Mouse (Mus musculus): ENCODE measurements around the gene Kbtbd3. TPM values are rescaled to one million over a fixed set of nuclear protein-coding genes. Genes with fewer than 3 reads are reported as not detected.

Gene Kbtbd3
- polyA plus RNA-seq, 1 experiment, result 2.7 TPM

GRCm38 (mm10) chr9:4300466-4300865, 9.2 kb upstream of the Kbtbd3 start:
- H3K27me3 ChIP-seq (ENCODE audit: control insufficient read depth, insufficient read depth, low read length, poor library complexity, severe bottlenecking), result no peaks in the 10 kb centered on the region
- no peak overlapping the region for H3K4me3 ChIP-seq (ENCODE audit: low read depth, low read length)
- H3K36me3 ChIP-seq (ENCODE audit: control insufficient read depth, insufficient read depth, low read length, poor library complexity, severe bottlenecking), result peaks cover 24% of the 10 kb centered on the region
- no peak overlapping the region for H3K9ac ChIP-seq (ENCODE audit: low read depth, poor library complexity, severe bottlenecking)
- TF ChIP-seq EP300 (IDR thresholded peaks at IDR 0.05; ENCODE audit: insufficient read depth, low read depth, low read length) (no peak), POLR2A (IDR thresholded peaks at IDR 0.05; ENCODE audit: insufficient read depth, low read length) (no peak), CTCF (IDR thresholded peaks at IDR 0.05; ENCODE audit: low read depth, low read length) (no peak)
- H3K9me3 ChIP-seq (replicated peaks; ENCODE audit: control insufficient read depth, insufficient read depth, low read length, poor library complexity, severe bottlenecking), result no peaks in the 10 kb centered on the region
- H3K27ac ChIP-seq (ENCODE audit: insufficient read depth, low read length), result no peak overlapping the region
- no peaks in the 10 kb centered on the region for H3K4me1 ChIP-seq (ENCODE audit: control insufficient read depth, insufficient read depth, low read length)

GRCm38 (mm10) chr9:4304867-4305266, 4.8 kb upstream of the Kbtbd3 start:
- no peaks in the 10 kb centered on the region for H3K4me1 ChIP-seq (ENCODE audit: control insufficient read depth, insufficient read depth, low read length)
- peaks cover 21% of the 10 kb centered on the region for H3K36me3 ChIP-seq (ENCODE audit: control insufficient read depth, insufficient read depth, low read length, poor library complexity, severe bottlenecking)
- H3K27me3 ChIP-seq (ENCODE audit: control insufficient read depth, insufficient read depth, low read length, poor library complexity, severe bottlenecking), result no peaks in the 10 kb centered on the region
- no peak overlapping the region for H3K9ac ChIP-seq (ENCODE audit: low read depth, poor library complexity, severe bottlenecking)
- no peak for TF ChIP-seq POLR2A (IDR thresholded peaks at IDR 0.05; ENCODE audit: insufficient read depth, low read length)
- TF ChIP-seq CTCF (IDR thresholded peaks at IDR 0.05; ENCODE audit: low read depth, low read length), result no peak
- TF ChIP-seq EP300 (IDR thresholded peaks at IDR 0.05; ENCODE audit: insufficient read depth, low read depth, low read length), result no peak
- H3K9me3 ChIP-seq (replicated peaks; ENCODE audit: control insufficient read depth, insufficient read depth, low read length, poor library complexity, severe bottlenecking), result no peaks in the 10 kb centered on the region
- no peak overlapping the region for H3K27ac ChIP-seq (ENCODE audit: insufficient read depth, low read length)
- H3K4me3 ChIP-seq (ENCODE audit: low read depth, low read length), result no peak overlapping the region

GRCm38 (mm10) chr9:4308628-4309350, 844 bp upstream of the Kbtbd3 start:
- TF ChIP-seq EP300 (IDR thresholded peaks at IDR 0.05; ENCODE audit: insufficient read depth, low read depth, low read length), result no peak
- TF ChIP-seq CTCF (IDR thresholded peaks at IDR 0.05; ENCODE audit: low read depth, low read length), result no peak
- no peak for TF ChIP-seq POLR2A (IDR thresholded peaks at IDR 0.05; ENCODE audit: insufficient read depth, low read length)
- Histone ChIP-seq H3K27me3 (ENCODE audit: control insufficient read depth, insufficient read depth, low read length, poor library complexity, severe bottlenecking) (no peaks in the 10 kb centered on the region), H3K4me3 (ENCODE audit: low read depth, low read length) (peak overlapping the region; percentile 77), H3K9ac (ENCODE audit: low read depth, poor library complexity, severe bottlenecking) (peak overlapping the region; percentile 37), H3K9me3 (replicated peaks; ENCODE audit: control insufficient read depth, insufficient read depth, low read length, poor library complexity, severe bottlenecking) (no peaks in the 10 kb centered on the region), H3K27ac (ENCODE audit: insufficient read depth, low read length) (peak overlapping the region; percentile 14; the same call in 1 of the 2 replicates), H3K36me3 (ENCODE audit: control insufficient read depth, insufficient read depth, low read length, poor library complexity, severe bottlenecking) (peaks cover 6% of the 10 kb centered on the region), H3K4me1 (ENCODE audit: control insufficient read depth, insufficient read depth, low read length) (no peaks in the 10 kb centered on the region)

- H3K9ac ChIP-seq (ENCODE audit: low read depth, poor library complexity, severe bottlenecking), result peak overlapping the region; percentile 67
- H3K27me3 ChIP-seq (ENCODE audit: control insufficient read depth, insufficient read depth, low read length, poor library complexity, severe bottlenecking), result no peaks in the 10 kb centered on the region
Measured at GRCm38 (mm10) chr9:4310706-4311105, 1.1 kb downstream of the Kbtbd3 start.

GRCm38 (mm10) chr9:4311162-4311561, 1.5 kb downstream of the Kbtbd3 start:
- no peaks in the 10 kb centered on the region for H3K4me1 ChIP-seq (ENCODE audit: control insufficient read depth, insufficient read depth, low read length)
- no peaks in the 10 kb centered on the region for H3K9me3 ChIP-seq (replicated peaks; ENCODE audit: control insufficient read depth, insufficient read depth, low read length, poor library complexity, severe bottlenecking)
- H3K9ac ChIP-seq (ENCODE audit: low read depth, poor library complexity, severe bottlenecking), result no peak overlapping the region
- H3K36me3 ChIP-seq (ENCODE audit: control insufficient read depth, insufficient read depth, low read length, poor library complexity, severe bottlenecking), result peaks cover 1% of the 10 kb centered on the region
- no peak overlapping the region for H3K4me3 ChIP-seq (ENCODE audit: low read depth, low read length)
- no peaks in the 10 kb centered on the region for H3K27me3 ChIP-seq (ENCODE audit: control insufficient read depth, insufficient read depth, low read length, poor library complexity, severe bottlenecking)
- H3K27ac ChIP-seq (ENCODE audit: insufficient read depth, low read length), result no peak overlapping the region
- TF ChIP-seq EP300 (IDR thresholded peaks at IDR 0.05; ENCODE audit: insufficient read depth, low read depth, low read length) (no peak), CTCF (IDR thresholded peaks at IDR 0.05; ENCODE audit: low read depth, low read length) (no peak), POLR2A (IDR thresholded peaks at IDR 0.05; ENCODE audit: insufficient read depth, low read length) (no peak)

More at GRCm38 (mm10) chr9:4310706-4311105, 1.1 kb downstream of the Kbtbd3 start:
- Histone ChIP-seq H3K4me1 (ENCODE audit: control insufficient read depth, insufficient read depth, low read length) (no peaks in the 10 kb centered on the region), H3K36me3 (ENCODE audit: control insufficient read depth, insufficient read depth, low read length, poor library complexity, severe bottlenecking) (peaks cover 4% of the 10 kb centered on the region), H3K4me3 (ENCODE audit: low read depth, low read length) (no peak overlapping the region), H3K27ac (ENCODE audit: insufficient read depth, low read length) (no peak overlapping the region), H3K9me3 (replicated peaks; ENCODE audit: control insufficient read depth, insufficient read depth, low read length, poor library complexity, severe bottlenecking) (no peaks in the 10 kb centered on the region)
- TF ChIP-seq EP300 (IDR thresholded peaks at IDR 0.05; ENCODE audit: insufficient read depth, low read depth, low read length), result no peak
- no peak for TF ChIP-seq CTCF (IDR thresholded peaks at IDR 0.05; ENCODE audit: low read depth, low read length)
- TF ChIP-seq POLR2A (IDR thresholded peaks at IDR 0.05; ENCODE audit: insufficient read depth, low read length), result no peak

- TF ChIP-seq EP300 (IDR thresholded peaks at IDR 0.05; ENCODE audit: insufficient read depth, low read depth, low read length), result no peak
- no peak for TF ChIP-seq POLR2A (IDR thresholded peaks at IDR 0.05; ENCODE audit: insufficient read depth, low read length)
- no peak for TF ChIP-seq CTCF (IDR thresholded peaks at IDR 0.05; ENCODE audit: low read depth, low read length)
Measured at GRCm38 (mm10) chr9:4313946-4314345, 4.3 kb downstream of the Kbtbd3 start.

More at GRCm38 (mm10) chr9:4313946-4314345, 4.3 kb downstream of the Kbtbd3 start:
- Histone ChIP-seq H3K27ac (ENCODE audit: insufficient read depth, low read length) (no peak overlapping the region), H3K27me3 (ENCODE audit: control insufficient read depth, insufficient read depth, low read length, poor library complexity, severe bottlenecking) (no peaks in the 10 kb centered on the region), H3K4me1 (ENCODE audit: control insufficient read depth, insufficient read depth, low read length) (no peaks in the 10 kb centered on the region), H3K9ac (ENCODE audit: low read depth, poor library complexity, severe bottlenecking) (no peak overlapping the region), H3K9me3 (replicated peaks; ENCODE audit: control insufficient read depth, insufficient read depth, low read length, poor library complexity, severe bottlenecking) (no peaks in the 10 kb centered on the region), H3K36me3 (ENCODE audit: control insufficient read depth, insufficient read depth, low read length, poor library complexity, severe bottlenecking) (no peaks in the 10 kb centered on the region), H3K4me3 (ENCODE audit: low read depth, low read length) (no peak overlapping the region)

All from ES-Bruce4 (cell line).